In genomic region chr13:16829589-16829988, GRCm38 (mm10) we compare ENCODE assay signal across 9 mouse cellular contexts.
A peak's percentile ranks its signal among the peaks of the same experiment; 100 is the strongest.
DNase-seq lines count a peak whose midpoint lies in the region; ATAC-seq and TF ChIP-seq lines count a peak whose summit lies in the region.
"Had no signal": no experiment of that assay in that cellular context is flagged by ENCODE, and none has a peak within 500 bp of the region (broad histone marks: within the 10 kb centered on the region; RNA-seq: fewer than 3 reads in every experiment).

No protein-coding gene starts in this region.

- no peaks in the 10 kb centered on the region for H3K27me3 ChIP-seq in forebrain, embryonic 13.5 days
- H3K27me3 ChIP-seq in forebrain, embryonic 10.5 days (ENCODE audit: poor library complexity, severe bottlenecking) = no peaks in the 10 kb centered on the region

- ATAC-seq in forebrain, embryonic 13.5 days = peak; percentile 58; the same call in 1 of the 2 replicates

- H3K9me3 ChIP-seq in forebrain, embryonic 13.5 days (replicated peaks) = no peaks in the 10 kb centered on the region
- H3K9me3 ChIP-seq in forebrain, embryonic 10.5 days = no peaks in the 10 kb centered on the region
- H3K9me3 ChIP-seq in ES-E14 (ENCODE audit: control insufficient read depth, insufficient read depth, low read depth, low read length) = no peaks in the 10 kb centered on the region

- no peak overlapping the region for H3K4me3 ChIP-seq in forebrain, embryonic 13.5 days
- no peak overlapping the region for H3K4me3 ChIP-seq in forebrain, embryonic 10.5 days
- H3K4me3 ChIP-seq in ES-E14 (ENCODE audit: insufficient read depth in 1 of 2, low read depth in 1 of 2, low read length in 2 of 2, poor library complexity in 1 of 2, severe bottlenecking in 1 of 2) = no peak overlapping the region
- H3K4me3 ChIP-seq: left cerebral cortex, adult 2 months had no signal

- no peaks in the 10 kb centered on the region for H3K36me3 ChIP-seq in forebrain, embryonic 13.5 days (ENCODE audit: poor library complexity, severe bottlenecking)
- H3K36me3 ChIP-seq in forebrain, embryonic 10.5 days (replicated peaks) = no peaks in the 10 kb centered on the region
- no peaks in the 10 kb centered on the region; the same call in 1 of the 2 replicates for H3K36me3 ChIP-seq in ES-E14 (ENCODE audit: control insufficient read depth, insufficient read depth, low read length, poor library complexity, severe bottlenecking)

- no peak overlapping the region for H3K27ac ChIP-seq in forebrain, embryonic 13.5 days
- no peak overlapping the region for H3K27ac ChIP-seq in forebrain, embryonic 10.5 days
- H3K27ac ChIP-seq in ES-E14 (ENCODE audit: insufficient read depth, low read depth, low read length, poor library complexity, severe bottlenecking) = peak overlapping the region; percentile 24
- H3K27ac ChIP-seq: left cerebral cortex, adult 2 months had no signal

- H3K4me2 ChIP-seq in forebrain, embryonic 13.5 days = no peak overlapping the region

- H3K9ac ChIP-seq in forebrain, embryonic 13.5 days = no peak overlapping the region
- no peak overlapping the region for H3K9ac ChIP-seq in ES-E14 (ENCODE audit: insufficient read depth, low read depth, low read length, poor library complexity, severe bottlenecking)

- H3K4me1 ChIP-seq in forebrain, embryonic 13.5 days = no peaks in the 10 kb centered on the region
- H3K4me1 ChIP-seq in forebrain, embryonic 10.5 days = peaks cover 8% of the 10 kb centered on the region
- H3K4me1 ChIP-seq in ES-E14 (ENCODE audit: control insufficient read depth in 2 of 2, insufficient read depth in 2 of 2, low read length in 2 of 2, poor library complexity in 1 of 2) = peaks cover 7 to 9% of the 10 kb centered on the region in 2 experiments; a peak in 3 of 4 replicates

- in situ Hi-C loops in ES-E14 (cut with MboI; ENCODE audit: low sequenced_read_pairs in 2 of 2, unreplicated experiment in 2 of 2) = no loop called here

- DNase-seq in forebrain, embryonic 10.5 days (ENCODE audit: extremely low spot score, low spot score) = no peak
- peak; percentile 24 for DNase-seq in left cerebral cortex, postnatal 4 days
- no peak for DNase-seq in left cerebral cortex, postnatal 36 days (ENCODE audit: low spot score in 2 of 2)
- peak; percentile 42 for DNase-seq in ES-E14 (ENCODE audit: low read depth, low spot score)
- DNase-seq in heart, postnatal 4 days = peak; percentile 41
- no peak for DNase-seq in left cerebral cortex, adult 9 months (ENCODE audit: low spot score in 2 of 2)
- no peak for DNase-seq in layer of hippocampus, postnatal 10 days (ENCODE audit: low spot score in 2 of 2)

- 56% methylated on average over 2 of the region's 2 CpGs for WGBS in forebrain, embryonic 13.5 days
- WGBS in forebrain, embryonic 10.5 days = 80% methylated on average over 2 of the region's 2 CpGs

- intact Hi-C loops in left cerebral cortex, postnatal 4 days (cut with DNase I) = no loop called here
- intact Hi-C loops in left cerebral cortex, postnatal 36 days (cut with DNase I) = loop anchor here (10.0 kb wide), 1 partner anchor 815 kb away; the partner anchor contains the start of gene Inhba

TF ChIP-seq in ES-E14, 5 proteins besides CTCF, POLR2A, EP300 and RAD21:
- TF ChIP-seq ZNF384 (IDR thresholded peaks at IDR 0.05; ENCODE audit: low read depth, low read length) = no peak
- TF ChIP-seq ZC3H11A (IDR thresholded peaks at IDR 0.05; ENCODE audit: borderline replicate concordance, low read depth, low read length) = no peak
- no peak for TF ChIP-seq HCFC1 (IDR thresholded peaks at IDR 0.05; ENCODE audit: borderline replicate concordance, insufficient read depth, low read length)
- no peak for TF ChIP-seq CHD2 (IDR thresholded peaks at IDR 0.05; ENCODE audit: low read depth, low read length)
- TF ChIP-seq MAFK (IDR thresholded peaks at IDR 0.05; ENCODE audit: insufficient read depth, low read depth, low read length) = no peak

Comparison
In these comparisons a context has a peak if more than half of its experiments do, and no peak if none do; other contexts are left out.
1. DNase-seq: peak in left cerebral cortex, postnatal 4 days (single experiment), ES-E14 (single experiment) and heart, postnatal 4 days (single experiment); none in forebrain, embryonic 10.5 days (single experiment), left cerebral cortex, postnatal 36 days (0 of 2), left cerebral cortex, adult 9 months (0 of 2) and layer of hippocampus, postnatal 10 days (0 of 2).